Mouse (Mus musculus): Measurements from ENCODE around the gene Btbd35f28. TPM values are rescaled to one million over a fixed set of nuclear protein-coding genes. Genes with fewer than 3 reads are reported as not detected.

The Btbd35f28 gene
- not detected for total RNA-seq (2023)

GRCm38 (mm10) chrX:4196276-4196675 lies at the start of gene Btbd35f28:
TSS of gene Btbd35f28 (plus strand) at chrX:4196576.

Other genes with a start within 250 kb of the Btbd35f28 start
- not detected for gene Btbd35f16, start 239.6 kb upstream of the Btbd35f28 start, total RNA-seq (2023)
- gene Btbd35f3, start 158.9 kb upstream of the Btbd35f28 start, total RNA-seq (2023), result not detected
- gene Btbd35f20, start 94.7 kb downstream of the Btbd35f28 start, total RNA-seq (2023), result not detected
- gene Btbd35f17, start 174.1 kb downstream of the Btbd35f28 start, total RNA-seq (2023), result not detected

All from monocyte, adult 59 days (primary cell).